Mouse (Mus musculus) mouse trophoblast stem cell (cell line): Measurements from ENCODE around the gene Plekha6.

Experiments used
- in situ Hi-C, 2 experiments: fragments of 300-500 bp; cut with MseI, MboI; formaldehyde crosslinking; loops; 2 replicates in 1 of 2; 3 replicates in 1 of 2; pipeline ENCODE4 v1.15.1; 2025

Plekha6 gene

DNA sequence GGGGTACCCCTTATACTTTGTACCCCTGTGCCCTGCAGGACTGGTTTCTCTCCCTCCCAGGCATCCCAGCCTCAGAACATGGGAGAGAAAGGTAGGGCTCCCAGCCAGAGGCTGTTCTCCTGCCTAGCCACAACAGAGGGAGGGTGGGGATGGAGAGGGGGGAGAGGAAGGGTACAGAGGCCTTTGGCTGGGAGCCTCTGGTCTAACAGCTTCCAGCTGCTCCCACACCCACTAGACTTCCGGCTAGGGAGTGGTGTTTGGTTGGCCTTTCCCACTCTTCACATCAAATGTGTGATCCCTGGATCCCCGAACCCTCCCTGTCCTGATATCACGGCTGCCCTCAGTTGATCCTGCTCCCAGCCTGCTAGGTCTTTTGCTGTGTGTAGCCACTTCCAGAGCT is 76.9 kb downstream of the Plekha6 start:
- in situ Hi-C loops: no loop called here

DNA sequence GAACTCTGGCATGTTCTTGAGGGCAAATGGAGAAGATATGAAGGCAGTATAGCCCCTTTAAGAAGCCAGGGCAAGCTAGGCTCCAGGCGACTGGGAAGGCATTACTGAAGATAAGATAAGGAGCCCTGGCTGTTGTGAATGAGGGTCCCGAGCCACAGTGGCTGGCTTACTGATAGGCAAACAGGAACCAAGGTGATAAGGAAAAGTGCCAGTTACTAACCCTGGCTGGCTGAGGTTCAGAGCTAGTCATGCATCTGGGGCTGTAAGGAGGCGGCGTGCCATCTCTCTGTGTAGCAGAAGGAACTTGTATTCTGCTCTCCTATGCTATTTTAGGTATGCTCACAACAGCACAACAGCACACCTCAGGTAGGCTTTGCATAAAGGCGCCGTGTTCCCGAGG is 80.7 kb downstream of the Plekha6 start:
- in situ Hi-C loops: no loop called here

- in situ Hi-C loops: no loop called here
Observed at GRCm38 (mm10) chr1:133245690-133246619, 81.9 kb downstream of the Plekha6 start.

GRCm38 (mm10) chr1:133247189-133247588 is 83.2 kb downstream of the Plekha6 start:
- in situ Hi-C loops: no loop called here

DNA sequence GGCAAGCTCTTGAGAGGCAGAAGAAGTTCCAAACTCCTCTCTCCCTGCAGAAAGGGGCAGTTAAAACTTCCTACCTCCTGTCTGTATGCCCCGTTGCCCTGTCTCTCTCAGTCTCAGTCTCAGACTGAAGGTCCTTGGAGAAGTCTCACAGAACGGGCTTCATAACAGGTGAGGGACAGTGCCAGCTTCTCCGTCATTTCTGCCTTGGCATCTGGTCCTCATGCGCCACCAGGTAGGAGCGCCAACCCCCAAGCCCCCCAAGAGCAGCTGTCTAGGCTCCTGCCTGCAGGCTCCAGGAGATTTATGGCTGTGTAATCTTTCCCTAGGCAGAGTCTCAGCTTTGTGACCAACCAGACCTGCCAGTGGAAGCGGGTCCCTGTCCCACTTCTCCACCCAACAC is 86.8 kb downstream of the Plekha6 start:
- in situ Hi-C loops: no loop called here

DNA sequence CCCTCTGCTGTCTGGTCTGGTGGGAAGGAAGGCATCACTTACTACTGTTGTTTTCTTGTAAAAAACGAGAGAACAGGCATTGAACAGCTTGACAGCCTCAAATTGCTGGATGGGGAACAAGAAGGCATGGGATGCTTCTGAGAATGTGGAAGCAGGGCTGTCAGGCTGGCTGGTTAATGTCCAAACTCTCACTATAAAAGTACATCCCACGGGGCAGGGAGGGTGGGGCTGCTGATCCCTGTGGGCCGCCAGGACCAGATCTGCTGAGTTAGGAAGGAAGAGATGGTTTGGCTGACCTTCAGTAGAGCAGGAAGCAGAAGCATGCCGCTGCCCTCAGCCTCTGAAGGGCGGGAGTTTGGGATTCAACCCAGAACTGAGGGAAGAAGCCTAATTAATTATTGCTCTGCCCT is 87.6 kb downstream of the Plekha6 start:
- in situ Hi-C loops: no loop called here

DNA sequence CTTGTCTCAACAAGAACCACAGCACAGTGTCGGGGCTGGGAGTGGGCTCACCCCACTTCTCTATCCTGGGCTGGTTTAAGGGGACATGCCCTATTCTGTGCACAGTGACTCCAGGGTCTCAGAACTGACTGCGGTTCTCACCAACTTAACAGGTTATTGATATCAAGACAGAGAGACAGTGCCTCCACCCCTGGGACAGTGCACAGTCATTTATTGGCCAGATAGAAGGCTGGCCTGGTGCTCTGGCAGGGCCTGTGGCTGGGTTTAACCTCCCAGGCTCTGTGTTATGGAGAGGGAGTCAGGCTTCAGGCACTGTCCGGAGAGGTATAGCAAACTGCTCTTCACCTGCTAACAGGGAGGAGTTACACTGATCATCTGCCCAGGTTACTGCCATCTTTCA is 88.2 kb downstream of the Plekha6 start:
- in situ Hi-C loops: no loop called here

DNA sequence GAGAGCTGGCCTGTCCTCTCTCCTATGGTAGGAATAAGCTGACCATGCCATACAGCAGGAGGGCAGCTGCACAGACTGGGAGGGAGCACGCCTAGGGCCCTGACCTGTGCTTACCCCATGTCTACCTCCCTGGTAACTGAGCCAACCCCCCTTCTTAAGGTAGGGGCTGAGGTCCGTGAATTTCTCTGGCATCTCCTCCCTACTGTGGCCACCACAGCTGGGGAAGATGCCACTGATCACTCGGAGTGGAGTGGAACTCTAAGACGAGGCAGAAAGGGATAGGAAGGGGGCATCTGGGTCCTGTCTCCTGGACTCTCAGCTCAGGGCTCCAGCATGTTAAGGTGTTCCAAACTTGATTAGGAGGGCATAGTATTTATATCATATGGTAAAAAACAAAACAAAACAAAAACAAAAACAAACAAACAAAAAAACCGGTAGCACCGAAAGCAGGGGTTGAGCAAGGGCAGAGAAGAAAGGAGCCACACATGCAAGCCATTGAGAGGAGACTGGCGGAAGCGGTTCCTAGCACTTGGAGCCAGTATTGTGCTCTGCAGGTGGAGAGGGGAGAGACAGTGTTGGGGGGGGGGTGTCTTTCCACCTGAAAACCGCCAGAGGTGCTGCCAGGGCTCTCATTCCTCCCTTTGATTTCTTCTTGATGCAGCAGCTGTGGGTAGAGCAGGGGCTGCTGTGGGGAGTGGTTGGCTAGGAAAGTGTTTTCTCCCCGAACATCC is 89.0 kb downstream of the Plekha6 start:
- in situ Hi-C loops: no loop called here

DNA sequence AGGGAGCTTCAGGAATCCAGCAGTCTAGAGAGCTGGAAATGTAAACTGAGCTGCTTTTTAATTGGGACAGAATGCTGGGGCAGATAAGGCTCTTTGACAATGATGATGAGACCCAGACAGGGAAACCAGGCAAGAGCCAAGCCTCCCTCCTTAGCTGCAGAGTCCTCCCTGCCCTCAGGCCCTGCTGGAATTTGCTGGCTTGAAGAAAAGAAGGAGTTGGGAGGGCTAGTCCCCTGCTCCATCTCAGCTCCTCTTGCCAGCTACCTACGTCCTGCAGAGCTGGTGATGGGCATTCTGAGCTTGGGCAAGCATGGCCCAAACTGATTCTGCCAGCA is 89.5 kb downstream of the Plekha6 start:
- in situ Hi-C loops: no loop called here

- in situ Hi-C loops: no loop called here
Observed at GRCm38 (mm10) chr1:133254226-133254625, 90.2 kb downstream of the Plekha6 start.

DNA sequence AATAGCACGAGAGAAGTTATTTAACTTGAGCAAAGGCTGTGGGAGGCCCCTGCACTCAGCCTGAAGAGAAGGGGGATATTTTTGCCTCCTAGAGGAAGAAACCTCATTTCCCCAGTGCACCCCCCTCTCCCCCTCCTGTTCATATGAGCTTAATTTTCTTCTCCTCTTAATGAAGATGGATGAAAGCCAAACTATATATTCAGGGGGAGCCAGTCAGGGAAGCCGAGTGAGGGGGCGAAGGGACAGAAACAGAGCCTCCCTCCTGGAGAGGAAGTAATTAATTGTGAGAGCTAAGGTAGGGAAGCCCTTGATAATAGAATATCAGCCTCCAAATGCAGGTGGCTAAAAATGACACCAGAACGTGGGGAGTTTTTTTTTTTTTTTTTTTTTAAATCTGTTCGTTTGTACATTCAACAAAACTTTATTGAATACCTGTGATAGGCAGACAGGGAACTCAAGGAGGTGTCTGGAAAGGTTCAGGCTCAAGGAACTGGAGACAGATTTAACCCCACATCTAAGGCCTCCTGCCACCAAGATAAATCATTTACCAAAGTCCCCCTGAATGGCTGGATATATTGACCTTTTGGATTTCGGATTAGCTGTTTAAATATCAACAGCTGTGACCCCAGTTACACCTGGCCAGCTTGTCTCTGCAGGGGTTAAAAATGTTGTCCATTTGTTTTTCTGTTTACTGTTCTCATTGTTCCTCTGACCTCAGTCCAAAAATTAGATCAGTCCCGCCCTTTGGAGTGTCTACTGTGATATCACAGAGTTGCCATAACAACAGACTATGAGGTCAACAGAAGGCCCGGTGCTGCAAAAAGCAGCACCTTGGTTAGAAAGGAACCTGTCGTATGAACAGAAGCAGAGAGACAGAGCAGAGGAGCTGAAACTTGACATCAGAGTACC is 91.1 kb downstream of the Plekha6 start:
- in situ Hi-C loops: no loop called here

- in situ Hi-C loops: no loop called here
Observed at GRCm38 (mm10) chr1:133255776-133256175, 91.8 kb downstream of the Plekha6 start.

- in situ Hi-C loops: no loop called here
Observed at GRCm38 (mm10) chr1:133256347-133256746, 92.3 kb downstream of the Plekha6 start.

DNA sequence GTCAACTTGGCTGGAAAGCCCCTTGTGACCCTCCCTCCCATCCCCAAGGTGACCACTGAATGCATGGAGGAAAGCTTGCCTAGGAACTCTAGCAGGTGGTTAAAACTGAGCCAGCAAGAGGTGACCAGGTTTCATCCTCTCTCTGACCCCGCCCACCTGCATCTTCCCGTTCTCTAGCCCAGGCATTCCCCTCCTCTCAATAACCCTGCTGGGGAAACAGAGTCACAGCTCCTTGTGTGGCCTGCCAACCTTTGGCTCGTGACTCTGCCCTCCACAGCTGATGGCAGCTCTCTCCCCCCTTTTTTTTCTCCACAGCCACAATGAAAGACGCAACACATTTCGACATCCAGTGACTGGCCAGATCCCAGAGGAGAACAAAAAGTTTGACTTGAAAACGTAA is 94.7 kb downstream of the Plekha6 start:
- in situ Hi-C loops: no loop called here

DNA sequence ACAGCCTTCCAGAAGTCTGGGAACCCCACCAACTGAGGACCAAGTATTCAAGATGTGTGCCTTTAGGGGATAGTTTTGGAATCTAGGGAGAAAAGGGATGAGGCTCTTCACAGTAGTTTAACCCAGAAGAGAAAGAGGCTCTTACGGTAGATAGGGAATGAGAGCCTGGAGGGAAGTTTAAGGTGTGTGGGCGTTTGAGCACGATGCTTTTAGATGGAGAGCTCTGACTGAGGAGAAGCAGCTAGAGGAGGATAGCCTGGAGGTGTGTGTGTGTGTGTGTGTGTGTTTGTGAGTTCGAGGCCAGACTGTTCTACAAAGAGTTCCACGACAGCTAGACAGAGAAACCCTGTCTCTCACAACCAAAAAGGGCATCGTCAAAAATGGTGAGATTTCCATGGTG is 98.6 kb downstream of the Plekha6 start:
- in situ Hi-C loops: no loop called here

GRCm38 (mm10) chr1:133263134-133263533 is 99.1 kb downstream of the Plekha6 start:
- in situ Hi-C loops: no loop called here

DNA sequence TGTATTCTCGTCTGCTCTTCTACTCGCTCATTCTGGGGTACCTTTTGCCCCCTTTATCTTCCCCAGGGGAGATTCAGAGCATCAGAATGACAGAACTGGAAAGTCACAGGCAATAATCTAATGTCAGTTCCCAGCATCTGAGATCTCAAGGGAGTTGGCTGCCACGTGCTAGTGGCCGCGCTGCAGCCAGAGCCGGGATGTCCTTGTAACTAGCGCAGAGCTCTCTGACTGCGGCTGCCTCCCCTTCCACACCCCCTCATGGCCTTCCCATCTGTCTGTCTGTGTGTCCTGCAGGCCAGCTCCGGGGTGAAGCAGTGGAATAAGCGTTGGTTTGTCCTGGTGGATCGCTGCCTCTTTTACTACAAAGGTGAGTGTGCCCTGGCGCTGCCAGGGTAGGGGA is 100.4 kb downstream of the Plekha6 start:
- in situ Hi-C loops: no loop called here

DNA sequence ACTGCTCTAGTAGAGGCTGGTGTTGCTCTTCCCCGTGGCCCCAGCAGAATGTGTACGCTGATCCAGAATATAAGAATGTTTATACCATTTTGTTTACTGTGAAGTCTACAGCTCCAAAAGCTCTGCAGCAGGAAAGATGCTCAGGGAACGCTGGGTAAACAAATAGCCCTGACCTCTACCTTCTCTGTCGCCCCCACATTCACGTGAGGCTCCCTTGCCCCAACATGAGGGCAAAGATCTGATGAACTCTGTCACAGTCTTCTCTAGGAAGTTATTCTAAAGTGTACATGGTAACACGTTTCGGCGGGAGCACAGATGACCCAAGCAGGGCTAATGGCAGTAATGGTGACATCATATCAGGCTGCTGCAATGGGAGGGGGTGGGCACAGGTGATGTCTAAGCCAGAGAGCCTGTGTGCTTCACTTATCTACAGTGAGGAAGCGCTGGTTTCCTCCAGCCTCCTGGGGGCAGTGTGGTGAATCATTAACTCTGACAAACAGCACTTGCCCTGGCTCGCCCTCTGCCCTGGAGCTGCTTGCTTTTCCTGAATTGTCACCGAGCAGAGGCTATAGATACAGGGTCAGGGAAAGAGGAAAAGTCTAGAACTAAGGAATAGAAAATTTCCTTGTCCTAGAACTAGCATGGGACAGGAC is 101.2 kb downstream of the Plekha6 start:
- in situ Hi-C loops: no loop called here

- in situ Hi-C loops: no loop called here
Observed at GRCm38 (mm10) chr1:133267094-133267493, 103.1 kb downstream of the Plekha6 start.

GRCm38 (mm10) chr1:133267813-133268492 is 103.9 kb downstream of the Plekha6 start:
- in situ Hi-C loops: no loop called here

GRCm38 (mm10) chr1:133268503-133268902 is 104.5 kb downstream of the Plekha6 start:
- in situ Hi-C loops: no loop called here
